Mouse (Mus musculus): ENCODE data around the gene Cbfa2t3.
A peak's percentile ranks its signal among the peaks of the same experiment; 100 is the strongest.
"Not testable (repeated sequence)": the region's sequence is repeated elsewhere in the genome, so short reads cannot be mapped to it uniquely, and the experiment has no call there.

The Cbfa2t3 gene

GRCm38 (mm10) chr8:122635878-122636802 lies 62.8 kb downstream of the Cbfa2t3 start:
- no peak for DNase-seq (ENCODE audit: low spot score)

- no peak for DNase-seq (ENCODE audit: low spot score)
Measured at GRCm38 (mm10) chr8:122633205-122633604, 65.7 kb downstream of the Cbfa2t3 start.

GRCm38 (mm10) chr8:122632134-122632533 lies 66.8 kb downstream of the Cbfa2t3 start:
- not testable (repeated sequence) for DNase-seq (ENCODE audit: low spot score)

GRCm38 (mm10) chr8:122630696-122631095 lies 68.2 kb downstream of the Cbfa2t3 start:
- DNase-seq (ENCODE audit: low spot score) = no peak

GRCm38 (mm10) chr8:122629388-122629787 lies 69.5 kb downstream of the Cbfa2t3 start:
- no peak for DNase-seq (ENCODE audit: low spot score)

GRCm38 (mm10) chr8:122626896-122627295 lies 72.0 kb downstream of the Cbfa2t3 start:
- DNase-seq (ENCODE audit: low spot score) = no peak

GRCm38 (mm10) chr8:122625811-122626210 lies 73.1 kb downstream of the Cbfa2t3 start:
- no peak for DNase-seq (ENCODE audit: low spot score)

GRCm38 (mm10) chr8:122624653-122625052 lies 74.3 kb downstream of the Cbfa2t3 start:
- no peak for DNase-seq (ENCODE audit: low spot score)

- no peak for DNase-seq (ENCODE audit: low spot score)
Measured at GRCm38 (mm10) chr8:122623844-122624642, 74.9 kb downstream of the Cbfa2t3 start.

GRCm38 (mm10) chr8:122622727-122623126 lies 76.2 kb downstream of the Cbfa2t3 start, which contains the start of gene Pabpn1l:
Pabpn1l (minus strand) TSS chr8:122622739.
- DNase-seq (ENCODE audit: low spot score) = no peak

- no peak for DNase-seq (ENCODE audit: low spot score)
Measured at GRCm38 (mm10) chr8:122620446-122620845, 78.5 kb downstream of the Cbfa2t3 start.

- DNase-seq (ENCODE audit: low spot score) = no peak
Measured at GRCm38 (mm10) chr8:122618660-122619378, 80.1 kb downstream of the Cbfa2t3 start.

- peak; percentile 52 for DNase-seq (ENCODE audit: low spot score)
Measured at GRCm38 (mm10) chr8:122617947-122618546, 80.9 kb downstream of the Cbfa2t3 start.

- DNase-seq (ENCODE audit: low spot score) = no peak
Measured at GRCm38 (mm10) chr8:122616181-122616905, 82.6 kb downstream of the Cbfa2t3 start.

GRCm38 (mm10) chr8:122611295-122612133 lies 87.4 kb downstream of the Cbfa2t3 start, which contains the start of the genes Galns and Trappc2l:
Galns (minus strand) TSS chr8:122611463.
Trappc2l (plus strand) TSS chr8:122611640.
- DNase-seq (ENCODE audit: low spot score) = peak; percentile 91

- DNase-seq (ENCODE audit: low spot score) = no peak
Measured at GRCm38 (mm10) chr8:122610612-122611277, 88.2 kb downstream of the Cbfa2t3 start.

- no peak for DNase-seq (ENCODE audit: low spot score)
Measured at GRCm38 (mm10) chr8:122610209-122610608, 88.7 kb downstream of the Cbfa2t3 start.

GRCm38 (mm10) chr8:122606810-122607209 lies 92.1 kb downstream of the Cbfa2t3 start:
- DNase-seq (ENCODE audit: low spot score) = no peak

GRCm38 (mm10) chr8:122605367-122605766 lies 93.5 kb downstream of the Cbfa2t3 start:
- no peak for DNase-seq (ENCODE audit: low spot score)
